Mouse (Mus musculus): ENCODE data around the gene Specc1l.

DNA sequence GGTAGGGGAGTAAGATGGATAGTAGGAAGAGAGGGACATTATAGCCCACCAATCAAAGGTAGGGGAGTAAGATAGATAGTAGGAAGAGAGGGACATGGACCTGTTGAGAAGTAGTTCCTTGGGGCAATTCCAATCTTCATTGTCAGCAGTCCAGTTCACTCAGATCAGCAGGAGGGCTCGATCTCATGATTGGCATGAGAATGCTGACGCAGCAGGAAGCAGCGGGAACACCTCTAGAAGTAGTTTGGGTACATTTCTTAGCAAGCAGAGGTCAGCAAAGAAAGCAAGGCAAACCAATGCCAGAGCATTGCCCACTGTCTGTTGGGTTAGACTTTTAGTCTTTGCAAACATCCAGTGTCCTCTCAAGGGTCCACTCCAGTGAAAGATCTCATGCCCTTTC is 71.9 kb downstream of the Specc1l start:
- TF ChIP-seq CTCF (IDR thresholded peaks at IDR 0.05; ENCODE audit: low read depth, low read length) (no peak), POLR2A (IDR thresholded peaks at IDR 0.05; ENCODE audit: extremely low read depth, insufficient read depth, low read length) (no peak)

Measured in liver, adult 2 months (tissue).